Mouse (Mus musculus): ENCODE results near the gene Accs. TPM values are rescaled to one million over a fixed set of nuclear protein-coding genes. Genes with fewer than 3 reads are reported as not detected.

The Accs gene
- total RNA-seq, 2 experiments from 2014 or later: 1.7 to 2.2 TPM

- DNase-seq: peak; percentile 15
- intact Hi-C loops (cut with DNase I): no loop called here
- no peak for TF ChIP-seq CTCF (IDR thresholded peaks at IDR 0.05)
- H3K4me3 ChIP-seq: no peak overlapping the region
- H3K27ac ChIP-seq: no peak overlapping the region
These were observed 65.7 kb downstream of the Accs start for GRCm38 (mm10) chr2:93783926-93784539.

Other genes with a start within 250 kb of the Accs start
- gene Alx4, start 207.6 kb downstream of the Accs start, total RNA-seq (2021): under 1 TPM; 0.08 to 0.67 TPM
- 10 to 100 TPM; 39.6 to 41.5 TPM for gene Ext2, start 27.4 kb downstream of the Accs start, total RNA-seq (2021)
- not detected for gene Accsl, start 19.2 kb upstream of the Accs start, total RNA-seq (2021)
- 1 to 10 TPM; 4.1 to 6.1 TPM for gene Gm13889, start 107.3 kb upstream of the Accs start, total RNA-seq (2021)
- gene Gm27027, start 146.4 kb upstream of the Accs start, total RNA-seq (2021): not detected
- gene Alkbh3, start 160.9 kb upstream of the Accs start, total RNA-seq (2021): 10 to 100 TPM; 54.8 to 55.7 TPM

Data from gastrocnemius, adult 2 months (tissue).